Mouse (Mus musculus): ENCODE measurements around the gene Cmtm5.

- TF ChIP-seq CTCF (IDR thresholded peaks at IDR 0.05; ENCODE audit: control insufficient read depth, insufficient read depth, insufficient replicate concordance, low read depth, low read length) (no peak), POLR2A (IDR thresholded peaks at IDR 0.05; ENCODE audit: control insufficient read depth, low read depth, low read length) (no peak)
Measured at GRCm38 (mm10) chr14:54959197-54959596, 23.1 kb downstream of the Cmtm5 start.

Measured in testis, adult 2 months (tissue).